Mouse (Mus musculus) intestine, embryonic 14.5 days (tissue): ENCODE measurements around the gene Fhit. TPM values are rescaled to one million over a fixed set of nuclear protein-coding genes. Genes with fewer than 3 reads are reported as not detected.

Experiments used
- ATAC-seq: fragments of 200-750 bp; cut with Nextera tagmentation; replicated peaks from 2 replicates; pipeline ENCODE4 v1.8.0; 2017; ENCODE audit warnings: low read depth, moderate number of reproducible peaks, moderate TSS enrichment, moderate library complexity; ENCODE audit not compliant: low FRiP score, low TSS enrichment
- DNase-seq: peaks from one replicate; pipeline ENCODE4 v3.0.0-alpha.2; 2018; ENCODE audit warnings: low spot score
- H3K27ac ChIP-seq: fragments of 300-500 bp; sonication (generic); 2 replicates; pipeline ENCODE4 v1.5.1; 2014; ENCODE audit warnings: low read depth, mild to moderate bottlenecking, control low read depth
- H3K27me3 ChIP-seq: fragments of 300-500 bp; sonication (generic); replicated peaks from 2 replicates; pipeline ENCODE4 v1.6.1; 2014; ENCODE audit warnings: low read length, control low read depth; ENCODE audit not compliant: control insufficient read depth, insufficient read depth
- H3K36me3 ChIP-seq: fragments of 300-500 bp; sonication (generic); 2 replicates; pipeline ENCODE4 v1.6.1; 2014; ENCODE audit warnings: low read length, control low read depth; ENCODE audit not compliant: control insufficient read depth, insufficient read depth
- H3K4me1 ChIP-seq: fragments of 300-500 bp; sonication (generic); replicated peaks from 2 replicates; pipeline ENCODE4 v1.6.1; 2014; ENCODE audit warnings: low read length, control low read depth, mixed read lengths; ENCODE audit not compliant: control insufficient read depth, insufficient read depth
- H3K4me2 ChIP-seq: fragments of 300-500 bp; sonication (generic); 2 replicates; pipeline ENCODE4 v1.6.1; 2014; ENCODE audit warnings: low read length
- H3K4me3 ChIP-seq: fragments of 300-500 bp; sonication (generic); 2 replicates; pipeline ENCODE4 v1.5.1; 2014; ENCODE audit warnings: low read depth, low read length, control low read depth, mixed read lengths
- H3K9ac ChIP-seq: fragments of 300-500 bp; sonication (generic); 2 replicates; pipeline ENCODE4 v1.6.1; 2014; ENCODE audit warnings: mild to moderate bottlenecking, low read length
- H3K9me3 ChIP-seq: fragments of 300-500 bp; sonication (generic); 2 replicates; pipeline ENCODE4 v1.6.1; 2016; ENCODE audit warnings: low read length, control low read depth; ENCODE audit not compliant: control insufficient read depth
- WGBS: fragments of 180-500 bp; shearing (Covaris S2); extraction: QIAGEN DNeasy Blood & Tissue Kit; methylation state at CpG from one replicate; pipeline ENCODE4 v1.1.7; 2014; 5-methylcytosine and 5-hydroxymethylcytosine counted together
- polyA plus RNA-seq: library from polyadenylated mRNA; unstranded; fragments of >200 nt; fragmentation: Nextera tagmentation; extraction: Ambion mirVana; gene quantifications from 2 replicates; pipeline ENCODE4 v1.2.1, GENCODE M21; 2014

The Fhit gene
- polyA plus RNA-seq, 1 experiment from 2014 or later, result 15.6 TPM

GRCm38 (mm10) chr14:10482851-10483613, 678.8 kb downstream of the Fhit start:
- Histone ChIP-seq H3K4me2 (no peak overlapping the region), H3K27ac (no peak overlapping the region), H3K9ac (no peak overlapping the region), H3K4me3 (no peak overlapping the region), H3K4me1 (no peaks in the 10 kb centered on the region), H3K36me3 (no peaks in the 10 kb centered on the region), H3K27me3 (no peaks in the 10 kb centered on the region), H3K9me3 (no peaks in the 10 kb centered on the region)
- 89% methylated on average over 3 of the region's 3 CpGs for WGBS
- no peak for DNase-seq
- no peak for ATAC-seq

GRCm38 (mm10) chr14:10481370-10481769, 680.5 kb downstream of the Fhit start:
- DNase-seq (no peak), ATAC-seq (no peak)
- no peak overlapping the region for H3K4me3 ChIP-seq
- no peaks in the 10 kb centered on the region for H3K4me1 ChIP-seq
- no peak overlapping the region for H3K9ac ChIP-seq
- H3K27me3 ChIP-seq, result no peaks in the 10 kb centered on the region
- WGBS, result 82% methylated on average over 2 of the region's 2 CpGs
- no peaks in the 10 kb centered on the region for H3K36me3 ChIP-seq
- H3K4me2 ChIP-seq, result no peak overlapping the region
- no peaks in the 10 kb centered on the region for H3K9me3 ChIP-seq
- no peak overlapping the region for H3K27ac ChIP-seq

- Histone ChIP-seq H3K4me3 (no peak overlapping the region), H3K4me2 (no peak overlapping the region), H3K27ac (no peak overlapping the region), H3K4me1 (no peaks in the 10 kb centered on the region), H3K36me3 (no peaks in the 10 kb centered on the region), H3K27me3 (no peaks in the 10 kb centered on the region), H3K9me3 (no peaks in the 10 kb centered on the region), H3K9ac (no peak overlapping the region)
- DNase-seq (no peak), ATAC-seq (no peak)
- WGBS, result 40% methylated on average over 1 of the region's 1 CpGs
Measured at GRCm38 (mm10) chr14:10480681-10481080, 681.2 kb downstream of the Fhit start.

GRCm38 (mm10) chr14:10453001-10453861, 708.6 kb downstream of the Fhit start:
- ATAC-seq (peak; percentile 91), DNase-seq (peak; percentile 80)
- Histone ChIP-seq H3K27ac (peak overlapping the region; percentile 71), H3K4me3 (no peak overlapping the region; the same call in 1 of the 2 replicates), H3K27me3 (no peaks in the 10 kb centered on the region), H3K36me3 (no peaks in the 10 kb centered on the region), H3K9ac (0 out of 2 replicates have a peak overlapping the region, but pooled peaks have one; percentile 7), H3K4me2 (peak overlapping the region; percentile 48), H3K9me3 (no peaks in the 10 kb centered on the region), H3K4me1 (no peaks in the 10 kb centered on the region; the same call in 1 of the 2 replicates)
- WGBS, result 9% methylated on average over 14 of the region's 14 CpGs

GRCm38 (mm10) chr14:10452234-10452633, 709.6 kb downstream of the Fhit start:
- WGBS, result 51% methylated on average over 5 of the region's 5 CpGs
- Histone ChIP-seq H3K36me3 (no peaks in the 10 kb centered on the region), H3K4me1 (no peaks in the 10 kb centered on the region; the same call in 1 of the 2 replicates), H3K9ac (no peak overlapping the region), H3K27me3 (no peaks in the 10 kb centered on the region), H3K4me3 (no peak overlapping the region), H3K9me3 (no peaks in the 10 kb centered on the region), H3K4me2 (peak overlapping the region; percentile 48; the same call in 1 of the 2 replicates), H3K27ac (no peak overlapping the region)
- ATAC-seq (no peak), DNase-seq (no peak)

- H3K36me3 ChIP-seq, result no peaks in the 10 kb centered on the region
- H3K4me1 ChIP-seq, result no peaks in the 10 kb centered on the region
- no peaks in the 10 kb centered on the region for H3K27me3 ChIP-seq
- no peak overlapping the region for H3K9ac ChIP-seq
- H3K27ac ChIP-seq, result no peak overlapping the region
- no peak for DNase-seq
- H3K4me2 ChIP-seq, result no peak overlapping the region
- ATAC-seq, result no peak
- H3K9me3 ChIP-seq, result no peaks in the 10 kb centered on the region
- no peak overlapping the region for H3K4me3 ChIP-seq
Measured at GRCm38 (mm10) chr14:10445360-10445759, 716.5 kb downstream of the Fhit start.

- ATAC-seq, result no peak
Measured at GRCm38 (mm10) chr14:10439007-10439749, 722.7 kb downstream of the Fhit start.

GRCm38 (mm10) chr14:10436193-10436592, 725.6 kb downstream of the Fhit start:
- H3K4me1 ChIP-seq, result no peaks in the 10 kb centered on the region
- H3K9ac ChIP-seq, result no peak overlapping the region
- H3K36me3 ChIP-seq, result no peaks in the 10 kb centered on the region
- no peak overlapping the region for H3K4me2 ChIP-seq
- H3K9me3 ChIP-seq, result no peaks in the 10 kb centered on the region
- no peak overlapping the region for H3K4me3 ChIP-seq
- no peaks in the 10 kb centered on the region for H3K27me3 ChIP-seq
- H3K27ac ChIP-seq, result no peak overlapping the region
- ATAC-seq (no peak), DNase-seq (no peak)
- 68% methylated on average over 1 of the region's 1 CpGs for WGBS

More at GRCm38 (mm10) chr14:10439007-10439749, 722.7 kb downstream of the Fhit start:
- H3K9ac ChIP-seq, result no peak overlapping the region
- H3K27me3 ChIP-seq, result no peaks in the 10 kb centered on the region
- no peak overlapping the region for H3K4me2 ChIP-seq
- no peak for DNase-seq
- 67% methylated on average over 1 of the region's 1 CpGs for WGBS
- no peaks in the 10 kb centered on the region for H3K9me3 ChIP-seq
- no peaks in the 10 kb centered on the region for H3K36me3 ChIP-seq
- no peak overlapping the region for H3K27ac ChIP-seq
- no peaks in the 10 kb centered on the region for H3K4me1 ChIP-seq
- no peak overlapping the region for H3K4me3 ChIP-seq
